Mouse (Mus musculus) ES-E14 (cell line): ENCODE measurements around the gene Rassf8. TPM values are rescaled to one million over a fixed set of nuclear protein-coding genes. Genes with fewer than 3 reads are reported as not detected.

Experiments
- DNase-seq: peaks from one replicate; pipeline ENCODE4 v3.0.0-alpha.2; 2013; ENCODE audit warnings: low read depth, low spot score
- H3K27ac ChIP-seq: 2 replicates; pipeline ENCODE4 v1.5.1; 2012; ENCODE audit warnings: low read depth, mild to moderate bottlenecking, low read length, moderate library complexity, mixed read lengths; ENCODE audit not compliant: poor library complexity, insufficient read depth, severe bottlenecking
- H3K36me3 ChIP-seq: 2 replicates; pipeline ENCODE4 v1.6.1; 2012; ENCODE audit warnings: mild to moderate bottlenecking, low read length, moderate library complexity, mixed read lengths; ENCODE audit not compliant: control insufficient read depth, poor library complexity, insufficient read depth, severe bottlenecking
- H3K4me1 ChIP-seq, 2 experiments: fragments of 150-350 bp in 1 of 2; sonication (generic) in 1 of 2; 2 replicates each; pipeline ENCODE4 v1.6.1; 2012; ENCODE audit warnings: low read length in 2 of 2, mild to moderate bottlenecking in 1 of 2, mixed read lengths in 1 of 2; ENCODE audit not compliant: control insufficient read depth in 2 of 2, insufficient read depth in 2 of 2, poor library complexity in 1 of 2
- H3K4me3 ChIP-seq, 2 experiments: fragments of 150-350 bp in 1 of 2; sonication (generic) in 1 of 2; 2 replicates each; pipeline ENCODE4 v1.5.1; 2012; ENCODE audit warnings: low read length in 2 of 2, low read depth in 1 of 2, mild to moderate bottlenecking in 1 of 2, mixed read lengths in 1 of 2; ENCODE audit not compliant: insufficient read depth in 1 of 2, poor library complexity in 1 of 2, severe bottlenecking in 1 of 2
- H3K9ac ChIP-seq: 2 replicates; pipeline ENCODE4 v1.6.1; 2012; ENCODE audit warnings: low read depth, mild to moderate bottlenecking, low read length, mixed read lengths; ENCODE audit not compliant: poor library complexity, insufficient read depth, severe bottlenecking
- H3K9me3 ChIP-seq: fragments of 150-350 bp; sonication (generic); 2 replicates; pipeline ENCODE4 v1.6.1; 2012; ENCODE audit warnings: low read depth, mild to moderate bottlenecking, low read length; ENCODE audit not compliant: control insufficient read depth, insufficient read depth
- CHD2 ChIP-seq: IDR thresholded peaks from 2 replicates; pipeline ENCODE4 v1.6.1; 2014; ENCODE audit warnings: mild to moderate bottlenecking, low read depth, low read length, inconsistent platforms
- HCFC1 ChIP-seq: IDR thresholded peaks from 2 replicates; pipeline ENCODE4 v1.6.1; 2012; ENCODE audit warnings: low read length, inconsistent platforms, borderline replicate concordance; ENCODE audit not compliant: insufficient read depth
- MAFK ChIP-seq: IDR thresholded peaks from 2 replicates; pipeline ENCODE4 v1.6.1; 2014; ENCODE audit warnings: mild to moderate bottlenecking, low read depth, low read length, inconsistent platforms; ENCODE audit not compliant: insufficient read depth
- ZC3H11A ChIP-seq: IDR thresholded peaks from 2 replicates; pipeline ENCODE4 v1.6.1; 2012; ENCODE audit warnings: low read depth, mild to moderate bottlenecking, inconsistent platforms, low read length, borderline replicate concordance
- ZNF384 ChIP-seq: IDR thresholded peaks from 2 replicates; pipeline ENCODE4 v1.6.1; 2012; ENCODE audit warnings: low read depth, low read length, inconsistent platforms
- in situ Hi-C, 2 experiments: fragments of 600-800 bp; cut with MboI; formaldehyde crosslinking; loops; one replicate each; pipeline ENCODE4 v1.15.1; 2025; ENCODE audit warnings: low sequenced_read_pairs in 2 of 2, inconsistent platforms in 1 of 2; ENCODE audit not compliant: unreplicated experiment in 2 of 2
- total RNA-seq: library from RNA; depleted of rRNA; stranded (reverse); fragments of 300-350 nt; gene quantifications from 2 replicates; pipeline ENCODE4 v1.2.3, GENCODE M21; 2012; rRNA removed

Gene Rassf8
- total RNA-seq, 1 experiment = 9.0 TPM

DNA sequence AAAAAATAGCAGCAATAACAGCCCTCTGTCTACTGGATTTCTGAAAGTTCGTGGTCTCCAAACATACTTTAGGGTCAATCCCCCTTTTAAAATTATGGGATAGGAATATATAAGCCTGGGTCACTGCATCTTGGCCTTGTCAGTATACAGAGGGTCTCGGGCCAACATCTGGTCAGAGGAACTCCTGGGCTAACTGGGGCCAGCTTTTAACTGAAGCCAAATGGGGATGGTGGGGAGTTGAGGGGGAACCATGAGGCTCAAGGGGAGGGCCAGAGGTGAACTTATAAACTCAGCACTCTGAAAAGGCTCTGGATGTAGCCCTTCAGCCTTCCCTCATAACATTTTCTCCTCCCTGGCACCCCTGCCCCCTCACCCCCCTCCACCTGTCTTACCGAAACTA, 120.6 kb downstream of the Rassf8 start:
- Histone ChIP-seq H3K36me3 (no peaks in the 10 kb centered on the region), H3K27ac (no peak overlapping the region), H3K9me3 (no peaks in the 10 kb centered on the region), H3K9ac (no peak overlapping the region), H3K4me1 (no peaks in the 10 kb centered on the region; a peak in 1 of 4 replicates), H3K4me3 (no peak overlapping the region)
- no peak for TF ChIP-seq ZNF384
- no peak for TF ChIP-seq ZC3H11A
- no peak for TF ChIP-seq CHD2
- no peak for TF ChIP-seq MAFK
- TF ChIP-seq HCFC1 = no peak
- no peak for DNase-seq
- in situ Hi-C loops = no loop called here

Other genes with a start within 250 kb of the Rassf8 start
- gene Lmntd1, start 132.4 kb upstream of the Rassf8 start, total RNA-seq = not detected in 2 replicates
- gene Tuba3b, start 131.0 kb upstream of the Rassf8 start, total RNA-seq = 1.3 and 5.7 TPM in 2 replicates
- 0.16 and 0.54 TPM in 2 replicates for gene Bhlhe41, start 118.8 kb downstream of the Rassf8 start, total RNA-seq
- 0.11 and 0.27 TPM in 2 replicates for gene Sspn, start 184.9 kb downstream of the Rassf8 start, total RNA-seq